Mouse (Mus musculus) hindbrain, embryonic 10.5 days (tissue): ENCODE data around the gene Gcgr. TPM values are rescaled to one million over a fixed set of nuclear protein-coding genes. Genes with fewer than 3 reads are reported as not detected.
A peak's percentile ranks its signal among the peaks of the same experiment; 100 is the strongest.
"Not testable (repeated sequence)": the region's sequence is repeated elsewhere in the genome, so short reads cannot be mapped to it uniquely, and the experiment has no call there.

Experiments used
- DNase-seq: peaks from one replicate; pipeline ENCODE4 v3.0.0-alpha.2; 2017; ENCODE audit warnings: low spot score
- H3K27ac ChIP-seq: fragments of 300-500 bp; sonication (generic); 2 replicates; pipeline ENCODE4 v1.5.1; 2016; ENCODE audit warnings: mild to moderate bottlenecking, moderate library complexity
- H3K27me3 ChIP-seq: fragments of 300-500 bp; sonication (generic); 2 replicates; pipeline ENCODE4 v1.6.1; 2016; ENCODE audit warnings: mild to moderate bottlenecking; ENCODE audit not compliant: poor library complexity, insufficient read depth, severe bottlenecking
- H3K36me3 ChIP-seq: fragments of 300-500 bp; sonication (generic); 2 replicates; pipeline ENCODE4 v1.6.1; 2016; ENCODE audit warnings: mild to moderate bottlenecking, moderate library complexity
- H3K4me1 ChIP-seq: fragments of 300-500 bp; sonication (generic); replicated peaks from 2 replicates; pipeline ENCODE4 v1.6.1; 2016; ENCODE audit warnings: mild to moderate bottlenecking
- H3K4me3 ChIP-seq: fragments of 300-500 bp; sonication (generic); 2 replicates; pipeline ENCODE4 v1.5.1; 2016; ENCODE audit warnings: mild to moderate bottlenecking, moderate library complexity
- H3K9me3 ChIP-seq: fragments of 300-500 bp; sonication (generic); 2 replicates; pipeline ENCODE4 v1.6.1; 2016; ENCODE audit warnings: mild to moderate bottlenecking, moderate library complexity
- WGBS: fragments of 180-500 bp; shearing (Covaris S2); methylation state at CpG from one replicate; pipeline ENCODE4 v1.1.7; 2016; 5-methylcytosine and 5-hydroxymethylcytosine counted together
- polyA plus RNA-seq: library from polyadenylated mRNA; unstranded; fragments of >200 nt; fragmentation: Nextera tagmentation; extraction: Ambion mirVana; gene quantifications from 2 replicates; pipeline ENCODE4 v1.2.1, GENCODE M21; 2016

Gcgr gene
- polyA plus RNA-seq, 1 experiment from 2014 or later, result 0.14 TPM

DNA sequence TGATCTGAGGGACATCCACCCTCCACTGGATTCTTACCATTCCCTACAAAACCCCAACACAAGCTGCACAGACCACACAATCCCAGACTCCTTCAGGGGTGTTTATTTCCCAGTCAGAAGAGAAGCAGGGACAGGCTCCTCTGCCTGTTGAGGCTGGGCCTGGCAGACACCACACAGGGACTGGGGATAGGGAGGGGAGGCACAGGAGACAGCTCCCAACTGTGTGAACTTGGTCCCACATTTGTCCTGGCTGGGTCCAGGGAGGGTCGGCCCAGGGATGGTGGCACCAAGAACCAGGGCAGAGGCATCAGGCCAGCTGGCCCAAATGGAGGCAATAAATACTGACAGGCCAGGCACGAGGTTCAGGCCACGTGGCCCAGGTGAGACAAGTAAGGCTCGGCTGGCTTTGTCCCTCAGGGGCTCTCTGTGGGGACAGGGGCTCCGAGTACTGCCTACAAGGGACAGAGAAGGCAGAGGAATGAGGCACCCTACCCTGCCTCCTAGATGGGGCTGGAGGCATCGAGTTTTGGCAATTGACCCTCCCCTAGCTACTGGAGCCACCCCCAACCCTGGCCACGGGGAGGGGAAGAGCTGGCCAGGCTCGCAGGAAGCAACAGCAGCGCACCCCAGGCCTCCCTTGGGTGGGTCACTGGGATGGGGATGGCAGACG is 47.7 kb downstream of the Gcgr start:
- DNase-seq, result no peak
- Histone ChIP-seq H3K9me3 (no peaks in the 10 kb centered on the region), H3K27ac (peak overlapping the region; percentile 99), H3K4me3 (no peak overlapping the region; the same call in 1 of the 2 replicates), H3K36me3 (peaks cover 41% of the 10 kb centered on the region), H3K4me1 (peaks cover 52% of the 10 kb centered on the region), H3K27me3 (no peaks in the 10 kb centered on the region)
- 91% methylated on average over 10 of the region's 10 CpGs for WGBS

DNA sequence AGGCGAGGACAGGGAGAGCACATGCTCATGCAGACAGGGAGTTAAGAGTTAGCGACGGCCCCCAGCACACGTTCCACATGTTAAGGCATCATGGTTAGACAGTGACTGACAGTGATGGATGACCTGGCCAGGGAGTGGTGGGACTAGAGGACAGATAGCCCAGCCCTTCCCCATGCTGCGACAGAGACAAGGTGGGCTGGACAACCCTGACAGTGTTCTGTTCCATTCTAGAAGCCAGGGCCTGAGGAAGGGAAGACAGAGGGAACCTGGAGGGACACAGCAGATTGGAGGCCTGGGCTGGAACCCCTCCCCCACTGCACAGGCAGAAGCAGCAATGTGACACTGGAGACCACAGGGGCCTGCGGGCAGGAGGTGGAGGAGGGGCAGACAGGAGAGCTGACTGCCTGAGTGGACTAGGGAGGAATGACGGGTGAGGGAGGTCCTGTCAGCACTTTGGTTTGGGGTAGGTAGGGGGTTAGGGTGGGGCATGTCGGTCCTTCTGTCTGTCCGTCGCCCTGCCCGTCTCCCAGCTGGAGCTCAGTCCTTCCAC is 48.3 kb downstream of the Gcgr start:
- 83% methylated on average over 11 of the region's 11 CpGs for WGBS
- Histone ChIP-seq H3K9me3 (peaks cover under 1% of the 10 kb centered on the region), H3K4me3 (peak overlapping the region; percentile 93), H3K27me3 (no peaks in the 10 kb centered on the region), H3K27ac (peak overlapping the region; percentile 99), H3K4me1 (peaks cover 51% of the 10 kb centered on the region), H3K36me3 (peaks cover 47% of the 10 kb centered on the region)
- DNase-seq, result peak; percentile 31

DNA sequence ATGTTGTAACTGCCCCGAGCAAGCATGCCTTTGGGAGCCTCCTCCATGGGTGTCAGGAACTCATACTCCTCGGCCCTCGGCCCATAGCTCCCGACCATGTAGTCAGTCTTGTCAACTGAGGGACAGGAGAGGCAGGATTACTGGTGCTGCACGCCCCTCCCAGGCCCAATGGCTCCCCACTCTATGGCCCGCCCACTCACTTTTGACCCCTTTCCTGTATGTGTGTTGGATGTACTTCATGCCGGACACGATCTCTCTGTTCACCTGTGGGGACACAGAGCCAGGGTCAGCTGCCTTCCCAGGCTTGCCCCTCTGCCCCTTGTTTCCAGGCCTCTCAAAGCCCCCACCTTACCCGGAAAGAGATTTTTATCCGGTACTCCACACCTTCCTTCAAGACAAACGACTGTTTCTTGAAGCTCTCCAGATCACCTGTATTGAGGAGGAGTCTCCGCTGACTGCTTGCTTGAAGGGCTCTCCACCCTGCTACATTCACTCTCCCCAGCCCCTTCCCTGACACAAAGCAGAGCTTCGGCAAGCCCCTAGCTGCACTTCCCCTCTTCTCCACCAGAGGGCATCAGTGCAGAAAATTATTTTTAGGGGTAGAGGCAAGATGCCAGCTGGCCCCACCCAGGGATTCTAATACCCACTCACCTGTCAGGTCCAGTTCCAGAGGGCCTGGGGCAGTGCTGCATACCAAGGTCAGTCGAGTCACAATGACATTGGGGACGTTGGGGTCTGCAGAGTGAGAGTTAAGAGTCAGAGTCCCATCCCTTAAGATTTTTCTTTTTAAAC is 49.0 kb downstream of the Gcgr start:
- no peaks in the 10 kb centered on the region for H3K27me3 ChIP-seq
- peak overlapping the region; percentile 99 for H3K27ac ChIP-seq
- H3K36me3 ChIP-seq, result peaks cover 54% of the 10 kb centered on the region
- peak overlapping the region; percentile 93 for H3K4me3 ChIP-seq
- 61% methylated on average over 15 of the region's 15 CpGs for WGBS
- H3K9me3 ChIP-seq, result peaks cover 4% of the 10 kb centered on the region
- peaks cover 44% of the 10 kb centered on the region for H3K4me1 ChIP-seq
- DNase-seq, result peak; percentile 88

DNA sequence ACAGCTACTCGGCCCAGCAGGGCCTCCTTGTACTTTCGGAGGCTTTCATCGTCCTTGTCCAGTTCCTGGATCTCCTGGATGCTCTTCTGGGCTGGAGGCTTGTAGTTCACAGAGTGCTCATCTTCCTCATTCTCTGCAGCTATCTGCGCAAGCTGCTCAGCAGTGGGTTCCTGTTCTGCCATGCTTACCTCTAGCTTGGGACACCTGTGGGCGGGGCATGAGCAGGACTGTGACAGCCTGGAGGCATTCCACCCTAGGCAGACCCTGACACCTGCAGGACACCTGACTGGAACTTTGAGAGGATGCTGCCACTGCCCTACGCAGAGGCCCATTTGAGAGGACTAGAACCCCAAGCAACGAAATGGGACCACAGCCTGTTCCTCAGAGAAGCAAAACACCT is 49.7 kb downstream of the Gcgr start:
- peak overlapping the region; percentile 93 for H3K4me3 ChIP-seq
- H3K4me1 ChIP-seq, result peaks cover 40% of the 10 kb centered on the region
- H3K9me3 ChIP-seq, result peaks cover 4% of the 10 kb centered on the region
- DNase-seq, result no peak
- 67% methylated on average over 7 of the region's 7 CpGs for WGBS
- H3K36me3 ChIP-seq, result peaks cover 61% of the 10 kb centered on the region
- no peaks in the 10 kb centered on the region for H3K27me3 ChIP-seq
- H3K27ac ChIP-seq, result peak overlapping the region; percentile 99

DNA sequence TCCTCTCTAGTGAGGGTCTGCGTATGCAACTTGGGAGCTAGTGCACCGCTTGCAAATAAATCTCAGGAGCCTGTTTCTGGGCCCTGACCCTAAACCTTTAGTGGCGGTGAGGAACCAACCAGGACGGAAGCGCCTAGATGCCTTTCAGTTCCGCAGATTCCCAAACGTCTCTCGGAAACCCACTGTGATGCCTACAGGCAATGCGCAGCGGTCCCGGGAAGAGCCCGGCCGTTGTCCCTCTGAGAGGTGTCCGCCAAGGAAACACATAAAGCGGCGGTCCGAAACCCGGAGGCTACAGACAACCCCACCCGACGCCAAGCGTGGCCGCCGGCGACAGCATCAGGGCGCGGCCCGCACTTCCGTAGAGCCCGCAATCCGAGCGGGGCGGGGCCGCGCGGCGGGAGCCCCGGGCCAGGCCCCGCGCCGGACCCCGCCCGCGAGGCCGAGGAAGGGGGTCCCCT is 50.4 kb downstream of the Gcgr start:
- H3K4me3 ChIP-seq, result peak overlapping the region; percentile 93
- WGBS, result under 1% methylated on average over 44 of the region's 44 CpGs
- peaks cover 4% of the 10 kb centered on the region for H3K9me3 ChIP-seq
- peak; percentile 44 for DNase-seq
- H3K27me3 ChIP-seq, result no peaks in the 10 kb centered on the region
- peak overlapping the region; percentile 99 for H3K27ac ChIP-seq
- H3K4me1 ChIP-seq, result peaks cover 40% of the 10 kb centered on the region
- peaks cover 68% of the 10 kb centered on the region for H3K36me3 ChIP-seq

DNA sequence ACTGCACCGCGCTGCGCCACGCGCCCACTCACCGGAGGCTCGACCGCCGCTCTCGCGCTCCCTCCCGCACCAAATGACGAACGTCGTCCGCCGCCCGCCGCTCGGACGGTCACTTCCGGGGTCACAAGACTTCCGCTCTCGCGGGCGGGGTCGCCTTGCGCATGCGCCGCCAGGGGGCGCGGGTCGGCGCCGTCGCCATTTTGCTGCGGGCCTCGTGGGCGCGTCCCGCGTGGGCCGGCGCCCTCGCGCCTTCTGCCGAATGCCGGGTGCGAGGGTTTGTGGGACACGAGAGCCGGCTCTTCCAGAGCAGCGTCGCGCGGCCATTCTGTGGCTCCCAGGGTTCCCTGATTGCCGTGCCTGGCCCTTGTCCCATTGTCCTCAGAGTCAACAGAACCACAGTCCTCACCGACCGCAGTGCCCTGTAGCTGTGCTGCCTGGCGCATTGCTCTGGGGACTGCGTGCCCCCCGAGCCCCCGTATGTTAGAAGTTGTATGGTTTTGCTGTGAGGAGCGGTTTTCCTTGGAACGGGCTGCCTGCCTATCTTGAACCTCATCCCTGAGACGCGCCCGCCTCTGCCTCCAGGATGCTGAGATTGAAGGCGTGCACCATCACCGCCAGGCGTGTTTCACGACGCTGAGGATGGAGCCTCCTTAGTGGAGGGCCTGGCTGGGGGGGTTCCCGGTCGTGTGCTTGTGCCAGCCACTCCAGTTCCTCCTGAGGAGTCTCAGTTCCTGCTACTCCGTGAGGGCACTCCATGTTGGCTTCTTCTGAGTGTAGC is 51.2 kb downstream of the Gcgr start, which contains the start of gene Arhgdia:
Gene Arhgdia (minus strand): TSS at position 135 of the 778 bp plus-strand sequence.
- WGBS, result 5% methylated on average over 75 of the region's 75 CpGs
- H3K36me3 ChIP-seq, result peaks cover 76% of the 10 kb centered on the region

DNA sequence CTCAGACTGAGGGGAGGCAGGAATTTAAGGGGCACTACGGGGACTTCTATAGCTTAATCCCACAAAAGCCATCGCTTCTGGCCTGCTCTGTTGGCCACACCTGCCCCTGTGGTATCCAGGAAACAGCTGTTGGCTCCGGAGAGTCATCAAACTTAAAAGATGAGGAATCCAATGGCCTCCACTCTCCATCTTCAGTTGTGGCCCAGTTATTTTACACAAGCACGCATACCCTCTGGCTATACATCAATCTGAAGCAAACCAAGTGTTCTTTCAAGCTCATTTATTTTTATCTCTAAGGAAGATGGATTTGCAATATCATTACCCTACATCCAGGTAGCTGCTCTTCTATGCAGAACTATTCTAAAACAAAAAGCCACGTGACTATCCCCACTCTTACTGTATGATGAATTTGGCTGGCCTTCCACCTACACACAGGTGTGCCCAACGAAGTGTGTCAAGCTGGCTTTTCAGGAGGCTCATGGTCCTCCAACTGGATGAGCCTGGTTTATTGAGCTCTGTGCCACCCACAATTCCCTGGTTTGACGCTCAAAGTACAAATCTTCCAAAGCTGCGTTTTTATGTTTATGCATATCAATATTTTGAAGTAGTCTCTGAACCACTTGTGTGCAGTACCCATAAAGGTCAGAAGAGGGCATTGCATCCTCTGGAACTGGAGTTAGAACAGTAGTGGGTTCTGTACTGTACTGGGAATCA is 51.9 kb downstream of the Gcgr start:
- Histone ChIP-seq H3K4me1 (peaks cover 40% of the 10 kb centered on the region), H3K36me3 (peaks cover 77% of the 10 kb centered on the region), H3K27ac (peak overlapping the region; percentile 99), H3K9me3 (peaks cover 4% of the 10 kb centered on the region), H3K4me3 (peak overlapping the region; percentile 93), H3K27me3 (no peaks in the 10 kb centered on the region)
- 76% methylated on average over 8 of the region's 8 CpGs for WGBS
- DNase-seq, result no peak

More for the DNA sequence above, 51.2 kb downstream of the Gcgr start, which contains the start of gene Arhgdia:
- Histone ChIP-seq H3K27me3 (no peaks in the 10 kb centered on the region), H3K4me1 (peaks cover 40% of the 10 kb centered on the region), H3K27ac (peak within 1 kb of the TSS; percentile 99), H3K4me3 (peak within 1 kb of the TSS; percentile 93), H3K9me3 (peaks cover 4% of the 10 kb centered on the region)
- peak; percentile 90 for DNase-seq

DNA sequence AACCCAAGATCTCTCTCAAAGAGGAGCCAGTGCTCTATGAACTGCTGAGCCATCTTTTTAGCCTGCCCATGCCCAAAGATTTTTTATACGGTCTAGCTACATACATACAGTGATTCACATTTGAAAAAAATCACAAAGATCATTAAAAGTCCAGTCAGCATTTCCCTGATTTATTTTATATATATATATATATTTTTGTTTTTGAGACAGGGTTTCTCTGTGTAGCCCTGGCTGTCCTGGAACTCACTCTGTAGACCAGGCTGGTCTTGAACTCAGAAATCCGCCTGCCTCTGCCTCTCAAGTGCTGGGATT is 52.4 kb downstream of the Gcgr start:
- WGBS, result 89% methylated on average over 2 of the region's 2 CpGs
- not testable (repeated sequence) for H3K9me3 ChIP-seq, DNase-seq, H3K4me3 ChIP-seq, H3K27me3 ChIP-seq
- H3K36me3 ChIP-seq, result peaks cover 77% of the 10 kb centered on the region
- H3K27ac ChIP-seq, result 0 out of 2 replicates have a peak overlapping the region, but pooled peaks have one; percentile 99
- peaks cover 40% of the 10 kb centered on the region for H3K4me1 ChIP-seq

DNA sequence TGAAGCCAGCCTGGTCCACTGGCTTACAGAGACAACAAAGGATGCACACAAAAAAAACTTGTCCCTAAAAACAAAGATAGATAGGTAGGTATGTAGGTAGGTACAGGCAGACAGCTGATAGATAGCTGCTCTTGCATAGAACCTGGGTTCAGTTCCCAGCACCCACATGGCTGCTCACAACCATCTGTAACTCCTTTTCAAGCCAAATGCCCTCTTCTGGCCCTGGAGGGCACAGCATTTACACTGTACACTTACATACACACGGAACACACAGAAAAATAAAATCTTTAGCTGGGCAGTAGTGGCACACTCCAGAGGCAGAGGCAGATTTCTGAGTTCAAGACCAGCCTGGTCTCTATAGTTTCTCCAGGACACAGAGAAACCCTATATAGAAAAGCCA is 53.4 kb downstream of the Gcgr start:
- peaks cover 30% of the 10 kb centered on the region for H3K4me1 ChIP-seq
- WGBS, result 96% methylated on average over 1 of the region's 1 CpGs
- H3K4me3 ChIP-seq, result no peak overlapping the region
- no peak overlapping the region for H3K27ac ChIP-seq
- H3K9me3 ChIP-seq, result peaks cover 4% of the 10 kb centered on the region
- H3K36me3 ChIP-seq, result peaks cover 76% of the 10 kb centered on the region
- no peaks in the 10 kb centered on the region for H3K27me3 ChIP-seq
- no peak for DNase-seq

DNA sequence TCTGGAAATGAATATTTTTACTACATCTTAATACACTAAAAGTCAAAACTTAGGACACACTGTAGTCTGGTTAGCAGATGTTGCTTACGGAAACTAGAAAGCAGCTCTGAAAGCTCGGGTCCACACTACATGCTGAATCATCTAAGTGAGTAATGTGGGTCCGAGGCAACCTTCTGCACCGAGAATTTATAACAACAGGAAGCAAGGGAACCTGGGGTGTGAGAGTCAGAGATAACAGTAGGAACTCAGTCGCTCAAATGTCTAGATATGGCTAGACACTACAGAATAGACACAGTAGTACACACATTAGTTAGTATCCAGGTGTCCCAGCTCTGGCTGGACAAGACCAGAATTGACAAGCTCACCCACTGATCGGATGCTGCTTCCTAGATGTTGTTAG is 58.0 kb downstream of the Gcgr start:
- peaks cover 99% of the 10 kb centered on the region for H3K36me3 ChIP-seq
- peaks cover 4% of the 10 kb centered on the region for H3K9me3 ChIP-seq
- DNase-seq, result no peak
- H3K4me3 ChIP-seq, result no peak overlapping the region
- no peaks in the 10 kb centered on the region for H3K4me1 ChIP-seq
- H3K27ac ChIP-seq, result no peak overlapping the region
- no peaks in the 10 kb centered on the region for H3K27me3 ChIP-seq
- WGBS, result 97% methylated on average over 6 of the region's 6 CpGs
